Mouse (Mus musculus): ENCODE measurements around the gene Banp.

DNA sequence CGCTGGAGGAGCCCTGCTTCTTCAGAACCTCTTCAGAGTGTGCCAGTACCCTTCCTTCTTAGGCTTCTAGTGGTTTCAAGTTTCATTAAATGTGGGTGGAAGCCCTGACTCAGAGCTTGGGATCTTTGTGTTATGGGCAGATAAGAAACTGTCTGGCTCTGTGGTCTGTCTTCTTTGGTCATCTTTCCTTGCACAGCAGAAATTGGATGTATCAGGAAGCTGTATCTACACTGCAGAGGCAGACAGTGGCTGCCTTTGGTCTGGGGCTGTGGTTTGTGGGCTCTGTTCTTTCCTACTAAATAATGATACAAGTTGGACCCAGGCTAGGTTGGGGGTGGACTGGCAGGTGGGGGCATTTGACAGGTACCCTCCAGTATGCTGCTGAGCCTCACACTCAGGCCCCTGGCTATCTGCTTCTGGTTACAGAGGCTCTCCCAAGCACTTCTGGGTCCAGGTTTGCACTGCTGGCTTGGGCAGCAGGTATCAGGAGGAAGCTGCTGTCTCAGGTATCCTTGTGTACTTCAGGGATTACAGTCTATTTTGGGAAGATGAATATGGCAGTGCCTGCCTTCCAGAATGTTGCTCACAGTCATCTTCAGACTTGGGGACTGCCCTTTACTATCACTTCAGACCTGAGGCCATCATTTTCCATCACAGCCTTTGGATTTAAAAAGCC, 6.4 kb downstream of the Banp start:
- TF ChIP-seq CTCF (IDR thresholded peaks at IDR 0.05; ENCODE audit: extremely low read depth, insufficient read depth, low read length) (no peak), POLR2A (IDR thresholded peaks at IDR 0.05; ENCODE audit: extremely low read depth, insufficient read depth, low read length) (no peak)
